20 mouse cellular contexts compared by ENCODE assay signal in genomic region chr3:88049532-88049931, GRCm38 (mm10). TPM values are rescaled to one million over a fixed set of nuclear protein-coding genes. Genes with fewer than 3 reads are reported as not detected.
"Had no signal": no experiment of that assay in that cellular context is flagged by ENCODE, and none has a peak within 500 bp of the region (broad histone marks: within the 10 kb centered on the region; RNA-seq: fewer than 3 reads in every experiment).

No protein-coding gene starts in this region.

- H3K9ac ChIP-seq: intestine, embryonic 15.5 days; kidney, embryonic 15.5 days; limb, embryonic 15.5 days; liver, embryonic 12.5 days; midbrain, embryonic 12.5 days had no signal

- H3K4me2 ChIP-seq: intestine, embryonic 15.5 days; kidney, embryonic 15.5 days; limb, embryonic 15.5 days; liver, embryonic 12.5 days; midbrain, embryonic 12.5 days had no signal

- H3K27ac ChIP-seq: intestine, embryonic 15.5 days; kidney, embryonic 15.5 days; limb, embryonic 15.5 days; liver, embryonic 12.5 days; midbrain, embryonic 12.5 days had no signal

- H3K4me1 ChIP-seq: intestine, embryonic 15.5 days; limb, embryonic 15.5 days; midbrain, embryonic 12.5 days had no signal

- ATAC-seq: intestine, embryonic 15.5 days; liver, embryonic 12.5 days; midbrain, embryonic 16.5 days had no signal

- H3K9me3 ChIP-seq: intestine, embryonic 15.5 days; kidney, embryonic 15.5 days; limb, embryonic 15.5 days; liver, embryonic 12.5 days; midbrain, embryonic 12.5 days had no signal

- H3K4me3 ChIP-seq: intestine, embryonic 15.5 days; kidney, embryonic 15.5 days; limb, embryonic 15.5 days; liver, embryonic 12.5 days; midbrain, embryonic 12.5 days had no signal

- H3K27me3 ChIP-seq: intestine, embryonic 15.5 days; kidney, embryonic 15.5 days; limb, embryonic 15.5 days; liver, embryonic 12.5 days; midbrain, embryonic 12.5 days had no signal

- DNase-seq: kidney, adult 18-20 months; kidney, postnatal 14 days; layer of hippocampus, adult 9-11 months; layer of hippocampus, postnatal 36 days; right cerebral cortex, adult 18-20 months; right cerebral cortex, postnatal 25 days; thymus, postnatal 14 days had no signal

RNA-seq across cellular contexts. Expression of gene Hapln2, which starts 22.1 kb away (rescaled TPM):
- total RNA-seq: megakaryocyte-erythroid progenitor cell, adult 5-6 weeks had no signal
- polyA plus RNA-seq: intestine, embryonic 15.5 days; limb, embryonic 15.5 days; liver, embryonic 12.5 days; liver, embryonic 16.5 days; small intestine, adult 2 months had no signal

RNA-seq across cellular contexts. Expression of gene Ttc24, which starts 28.6 kb away (rescaled TPM):
- total RNA-seq: layer of hippocampus, postnatal 36 days; left cerebral cortex, adult 8-10 months; left cerebral cortex, postnatal 25 days; megakaryocyte-erythroid progenitor cell, adult 5-6 weeks had no signal
- polyA plus RNA-seq: intestine, embryonic 15.5 days; kidney, embryonic 15.5 days; limb, embryonic 11.5 days; limb, embryonic 15.5 days; liver, embryonic 12.5 days; liver, embryonic 16.5 days; midbrain, embryonic 12.5 days; midbrain, embryonic 16.5 days; neural tube, embryonic 14.5 days; small intestine, adult 2 months had no signal
